Mouse (Mus musculus): Measurements from ENCODE around the gene Nfic. TPM values are rescaled to one million over a fixed set of nuclear protein-coding genes. Genes with fewer than 3 reads are reported as not detected.

Nfic gene
- polyA plus RNA-seq, 1 experiment: 33.6 TPM

- DNase-seq (ENCODE audit: low read depth): no peak
Measured at GRCm38 (mm10) chr10:81430141-81430830, 25.1 kb downstream of the Nfic start.

- no peak for DNase-seq (ENCODE audit: low read depth)
Measured at GRCm38 (mm10) chr10:81429605-81430061, 25.8 kb downstream of the Nfic start.

GRCm38 (mm10) chr10:81429092-81429491, 26.3 kb downstream of the Nfic start:
- DNase-seq (ENCODE audit: low read depth): no peak

GRCm38 (mm10) chr10:81428507-81428870, 26.9 kb downstream of the Nfic start:
- DNase-seq (ENCODE audit: low read depth): no peak

- no peak for DNase-seq (ENCODE audit: low read depth)
Measured at GRCm38 (mm10) chr10:81427804-81428506, 27.5 kb downstream of the Nfic start.

- no peak for DNase-seq (ENCODE audit: low read depth)
Measured at GRCm38 (mm10) chr10:81427327-81427726, 28.1 kb downstream of the Nfic start.

- no peak for DNase-seq (ENCODE audit: low read depth)
Measured at GRCm38 (mm10) chr10:81426897-81427296, 28.5 kb downstream of the Nfic start.

GRCm38 (mm10) chr10:81426081-81426671, 29.3 kb downstream of the Nfic start:
- no peak for DNase-seq (ENCODE audit: low read depth)

GRCm38 (mm10) chr10:81425236-81425850, 30.1 kb downstream of the Nfic start:
- DNase-seq (ENCODE audit: low read depth): no peak

GRCm38 (mm10) chr10:81424246-81425051, 31.0 kb downstream of the Nfic start:
- DNase-seq (ENCODE audit: low read depth): no peak

- no peak for DNase-seq (ENCODE audit: low read depth)
Measured at GRCm38 (mm10) chr10:81423476-81424245, 31.8 kb downstream of the Nfic start.

- DNase-seq (ENCODE audit: low read depth): no peak
Measured at GRCm38 (mm10) chr10:81422661-81423217, 32.7 kb downstream of the Nfic start.

- DNase-seq (ENCODE audit: low read depth): no peak
Measured at GRCm38 (mm10) chr10:81422191-81422590, 33.2 kb downstream of the Nfic start.

GRCm38 (mm10) chr10:81421797-81422100, 33.7 kb downstream of the Nfic start:
- DNase-seq (ENCODE audit: low read depth): no peak

- DNase-seq (ENCODE audit: low read depth): no peak
Measured at GRCm38 (mm10) chr10:81421041-81421796, 34.2 kb downstream of the Nfic start.

- no peak for DNase-seq (ENCODE audit: low read depth)
Measured at GRCm38 (mm10) chr10:81420191-81420767, 35.2 kb downstream of the Nfic start.

- no peak for DNase-seq (ENCODE audit: low read depth)
Measured at GRCm38 (mm10) chr10:81419111-81419928, 36.1 kb downstream of the Nfic start.

- no peak for DNase-seq (ENCODE audit: low read depth)
Measured at GRCm38 (mm10) chr10:81418216-81419070, 37.0 kb downstream of the Nfic start.

Measured in gonadal fat pad, adult 2 months (tissue).